9 mouse cellular contexts compared by ENCODE assay signal in genomic region chr11:102762248-102762647, GRCm38 (mm10). TPM values are rescaled to one million over a fixed set of nuclear protein-coding genes. Genes with fewer than 3 reads are reported as not detected.
A peak's percentile ranks its signal among the peaks of the same experiment; 100 is the strongest.
DNase-seq lines count a peak whose midpoint lies in the region; ATAC-seq lines count a peak whose summit lies in the region.
"Had no signal": no experiment of that assay in that cellular context is flagged by ENCODE, and none has a peak within 500 bp of the region (broad histone marks: within the 10 kb centered on the region; RNA-seq: fewer than 3 reads in every experiment).

No protein-coding gene starts in this region.

- 0 out of 2 replicates have a peak, but pooled peaks cover 2% of the 10 kb centered on the region for H3K27me3 ChIP-seq in heart, embryonic 16.5 days (ENCODE audit: control insufficient read depth, insufficient read depth, low read length)
- peaks cover 6% of the 10 kb centered on the region for H3K27me3 ChIP-seq in hindbrain, embryonic 11.5 days (ENCODE audit: control insufficient read depth, insufficient read depth, low read length)
- H3K27me3 ChIP-seq in midbrain, embryonic 10.5 days (ENCODE audit: low read depth, poor library complexity, severe bottlenecking): peaks cover 69% of the 10 kb centered on the region

- peak overlapping the region; percentile 64 for H3K4me3 ChIP-seq in heart, embryonic 16.5 days (ENCODE audit: low read length)
- peak overlapping the region; percentile 58 for H3K4me3 ChIP-seq in hindbrain, embryonic 11.5 days (ENCODE audit: low read depth, low read length)
- H3K4me3 ChIP-seq in midbrain, embryonic 10.5 days: peak overlapping the region; percentile 81

- peak overlapping the region; percentile 79 for H3K9ac ChIP-seq in heart, embryonic 16.5 days (ENCODE audit: low read length)
- H3K9ac ChIP-seq in hindbrain, embryonic 11.5 days (ENCODE audit: low read depth, low read length): peak overlapping the region; percentile 66

- no peaks in the 10 kb centered on the region for H3K9me3 ChIP-seq in heart, embryonic 16.5 days (replicated peaks; ENCODE audit: control insufficient read depth, low read length)
- H3K9me3 ChIP-seq in hindbrain, embryonic 11.5 days (ENCODE audit: control insufficient read depth, low read length): no peaks in the 10 kb centered on the region
- no peaks in the 10 kb centered on the region for H3K9me3 ChIP-seq in midbrain, embryonic 10.5 days (replicated peaks)
- H3K9me3 ChIP-seq: G1E had no signal

- peaks cover 21% of the 10 kb centered on the region for H3K4me1 ChIP-seq in heart, embryonic 16.5 days (ENCODE audit: control insufficient read depth, insufficient read depth, low read length)
- H3K4me1 ChIP-seq in hindbrain, embryonic 11.5 days (replicated peaks; ENCODE audit: control insufficient read depth, insufficient read depth, low read length): peaks cover 6% of the 10 kb centered on the region; the same call in 1 of the 2 replicates
- H3K4me1 ChIP-seq in midbrain, embryonic 10.5 days: peaks cover 37% of the 10 kb centered on the region

- 0 out of 2 replicates have a peak, but pooled peaks have one; percentile 7 for ATAC-seq in heart, embryonic 16.5 days (replicated peaks; ENCODE audit: extremely low read depth, insufficient read depth, low FRiP score)
- ATAC-seq in hindbrain, embryonic 11.5 days (ENCODE audit: low FRiP score): no peak
- ATAC-seq in erythroblast, adult 5-6 weeks (replicated peaks; ENCODE audit: low FRiP score, poor library complexity, severe bottlenecking): no peak
- ATAC-seq in CD4-positive, CD25-positive, alpha-beta regulatory T cell, adult 4 months: no peak

- no peak for DNase-seq in heart, postnatal 4 days
- DNase-seq in cerebellum, adult 9-10 months: peak; percentile 72
- DNase-seq in hindbrain, embryonic 11.5 days (ENCODE audit: low spot score): no peak
- no peak for DNase-seq in midbrain, embryonic 10.5 days (ENCODE audit: low spot score)
- DNase-seq in left cerebral cortex, adult 8-10 months (ENCODE audit: low spot score in 2 of 2): no peak

- 21% methylated on average over 15 of the region's 15 CpGs for WGBS in heart, embryonic 16.5 days
- WGBS in hindbrain, embryonic 11.5 days: 5% methylated on average over 15 of the region's 15 CpGs
- 6% methylated on average over 15 of the region's 15 CpGs for WGBS in midbrain, embryonic 10.5 days

- H3K4me2 ChIP-seq in heart, embryonic 16.5 days (ENCODE audit: low read depth, low read length): peak overlapping the region; percentile 84
- peak overlapping the region; percentile 99 for H3K4me2 ChIP-seq in hindbrain, embryonic 11.5 days (replicated peaks; ENCODE audit: low read depth, low read length)

- H3K36me3 ChIP-seq in heart, embryonic 16.5 days (ENCODE audit: control insufficient read depth, insufficient read depth): no peaks in the 10 kb centered on the region
- H3K36me3 ChIP-seq in hindbrain, embryonic 11.5 days (ENCODE audit: control insufficient read depth, insufficient read depth, low read length): no peaks in the 10 kb centered on the region
- no peaks in the 10 kb centered on the region for H3K36me3 ChIP-seq in midbrain, embryonic 10.5 days
- H3K36me3 ChIP-seq: G1E had no signal

- no peak overlapping the region for H3K27ac ChIP-seq in heart, embryonic 16.5 days (ENCODE audit: low read length)
- 0 out of 2 replicates have a peak overlapping the region, but pooled peaks have one; percentile 1 for H3K27ac ChIP-seq in hindbrain, embryonic 11.5 days (ENCODE audit: low read depth, low read length)
- H3K27ac ChIP-seq in midbrain, embryonic 10.5 days (replicated peaks): peak overlapping the region; percentile 85

RNA-seq across cellular contexts. Expression of gene Adam11, which starts 1.0 kb away (rescaled TPM):
- polyA plus RNA-seq in heart, embryonic 16.5 days (2015; fragmentation: Nextera tagmentation; extraction: Ambion mirVana): 5.2 and 5.3 TPM in 2 replicates
- total RNA-seq in heart, postnatal 4 days (2021): 1 to 10 TPM; 6.9 TPM
- polyA plus RNA-seq in hindbrain, embryonic 11.5 days (2014; fragmentation: Nextera tagmentation; extraction: Ambion mirVana): 16.6 and 19.2 TPM in 2 replicates
- polyA plus RNA-seq in midbrain, embryonic 10.5 days (2016; fragmentation: Nextera tagmentation; extraction: Ambion mirVana): 10.7 and 18.4 TPM in 2 replicates
- not detected in 2 replicates for total RNA-seq in erythroblast, adult 5-6 weeks (2015; ENCODE audit: low replicate concordance)
- not detected in 2 replicates for total RNA-seq in erythroblast, adult 5-6 weeks (2017; ENCODE audit: low replicate concordance)
- total RNA-seq in left cerebral cortex, adult 8-10 months (2022): 100 to 1,000 TPM; 117 to 126 (median 123) TPM
- not detected for polyA plus RNA-seq in CD4-positive, CD25-positive, alpha-beta regulatory T cell, adult 4 months (2017; shearing (Covaris generic))
- polyA plus RNA-seq: G1E had no signal

RNA-seq across cellular contexts. Expression of gene Gjc1, which starts 57.3 kb away (rescaled TPM):
- 45.5 and 46.3 TPM in 2 replicates for polyA plus RNA-seq in heart, embryonic 16.5 days (2015; fragmentation: Nextera tagmentation; extraction: Ambion mirVana)
- total RNA-seq in heart, postnatal 4 days (2021): 10 to 100 TPM; 78.3 to 83.0 TPM
- 78.5 and 82.8 TPM in 2 replicates for polyA plus RNA-seq in hindbrain, embryonic 11.5 days (2014; fragmentation: Nextera tagmentation; extraction: Ambion mirVana)
- polyA plus RNA-seq in midbrain, embryonic 10.5 days (2016; fragmentation: Nextera tagmentation; extraction: Ambion mirVana): 81.1 and 84.0 TPM in 2 replicates
- not detected in 2 replicates for total RNA-seq in erythroblast, adult 5-6 weeks (2015; ENCODE audit: low replicate concordance)
- total RNA-seq in erythroblast, adult 5-6 weeks (2017; ENCODE audit: low replicate concordance): 0.09 TPM in 1 of 2 replicates, not detected in the other
- total RNA-seq in left cerebral cortex, adult 8-10 months (2022): 1 to 10 TPM; 3.9 to 5.5 (median 5.2) TPM
- polyA plus RNA-seq in CD4-positive, CD25-positive, alpha-beta regulatory T cell, adult 4 months (2017; shearing (Covaris generic)): under 1 TPM in 1 of 2 experiments, not detected in 1; 0.28 TPM
- polyA plus RNA-seq: G1E had no signal

Comparison
In these comparisons a context has a peak if more than half of its experiments do, and no peak if none do; other contexts are left out.
1. RNA of gene Gjc1, which starts 57.3 kb away (polyA plus RNA-seq): 81.1 to 84.0 TPM in midbrain, embryonic 10.5 days, 78.5 to 82.8 TPM in hindbrain, embryonic 11.5 days and 45.5 to 46.3 TPM in heart, embryonic 16.5 days; 0.28 TPM in CD4-positive, CD25-positive, alpha-beta regulatory T cell, adult 4 months; every median in the first group is over 10 times any median in the second.
2. Peak in every context shown above with its lines, with median percentiles within 50 percentile points of each other: H3K4me3 ChIP-seq.